In the genomic region with DNA sequence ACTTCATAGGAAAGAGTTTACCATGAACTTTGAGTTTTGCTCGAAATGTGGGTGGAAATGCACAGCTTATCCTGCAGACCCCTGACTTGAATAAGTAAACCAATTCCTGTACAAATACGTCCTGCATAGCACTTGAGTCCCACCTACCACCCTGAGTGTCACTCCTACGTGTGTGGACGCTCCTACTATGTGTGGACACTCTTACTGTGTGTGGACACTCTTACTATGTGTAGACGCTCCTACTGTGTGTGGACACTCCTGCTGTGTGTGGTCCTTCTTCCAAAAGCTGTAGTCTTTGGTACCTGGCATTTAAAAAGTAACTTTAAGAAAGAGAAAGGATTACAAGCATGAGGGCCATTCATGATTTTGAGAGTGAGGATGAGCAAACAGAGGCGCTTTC, we compare ENCODE assay signal across 20 mouse cellular contexts.
A peak's percentile ranks its signal among the peaks of the same experiment; 100 is the strongest.
DNase-seq lines count a peak whose midpoint lies in the region; ATAC-seq and TF ChIP-seq lines count a peak whose summit lies in the region.
"Had no signal": no experiment of that assay in that cellular context is flagged by ENCODE, and none has a peak within 500 bp of the region (broad histone marks: within the 10 kb centered on the region; RNA-seq: fewer than 3 reads in every experiment).

No protein-coding gene starts in this region.

- no peaks in the 10 kb centered on the region for H3K4me1 ChIP-seq in megakaryocyte, embryonic 14.5 days
- H3K4me1 ChIP-seq in neural tube, embryonic 13.5 days (replicated peaks), result peaks cover 32% of the 10 kb centered on the region
- H3K4me1 ChIP-seq: embryonic facial prominence, embryonic 10.5 days; embryonic facial prominence, embryonic 12.5 days had no signal

- peaks cover 50% of the 10 kb centered on the region for H3K9me3 ChIP-seq in megakaryocyte, embryonic 14.5 days
- no peaks in the 10 kb centered on the region for H3K9me3 ChIP-seq in neural tube, embryonic 13.5 days
- H3K9me3 ChIP-seq: embryonic facial prominence, embryonic 10.5 days; embryonic facial prominence, embryonic 12.5 days; forebrain, embryonic 13.5 days; forebrain, embryonic 15.5 days had no signal

- no peak for DNase-seq in left cerebral cortex, adult 2 months (ENCODE audit: extremely low spot score in 1 of 2, low spot score in 2 of 2)
- no peak for DNase-seq in left cerebral cortex, postnatal 25 days (ENCODE audit: low spot score in 2 of 2)
- DNase-seq in neural tube, embryonic 10.5 days (ENCODE audit: extremely low spot score, low spot score), result no peak
- DNase-seq: adrenal gland, adult 8-10 months; B cell, adult 2 months; cerebellum, adult 11-12 months; cerebellum, adult 2 months; cerebellum, adult 9-10 months had no signal

- WGBS in neural tube, embryonic 13.5 days, result 90% methylated on average over 6 of the region's 6 CpGs

- no peak overlapping the region for H3K9ac ChIP-seq in neural tube, embryonic 13.5 days
- H3K9ac ChIP-seq: embryonic facial prominence, embryonic 12.5 days; forebrain, embryonic 13.5 days; forebrain, embryonic 15.5 days had no signal

- no peaks in the 10 kb centered on the region for H3K27me3 ChIP-seq in megakaryocyte, embryonic 14.5 days (replicated peaks)
- H3K27me3 ChIP-seq in neural tube, embryonic 13.5 days, result no peaks in the 10 kb centered on the region
- H3K27me3 ChIP-seq: CH12.LX; embryonic facial prominence, embryonic 12.5 days; forebrain, embryonic 13.5 days; forebrain, embryonic 15.5 days; Patski had no signal

- no peak overlapping the region for H3K4me3 ChIP-seq in left cerebral cortex, adult 2 months
- peak overlapping the region; percentile 4 for H3K4me3 ChIP-seq in megakaryocyte, embryonic 14.5 days (replicated peaks)
- no peak overlapping the region for H3K4me3 ChIP-seq in neural tube, embryonic 13.5 days
- H3K4me3 ChIP-seq: embryonic facial prominence, embryonic 10.5 days; embryonic facial prominence, embryonic 12.5 days; forebrain, embryonic 13.5 days; forebrain, embryonic 15.5 days had no signal

- no peak for ATAC-seq in megakaryocyte, adult 5-6 weeks (ENCODE audit: poor library complexity, severe bottlenecking)
- peak; percentile 67 for ATAC-seq in neural tube, embryonic 13.5 days (ENCODE audit: low read depth)
- ATAC-seq: activated CD4-positive, CD25-positive, alpha-beta regulatory T cell, adult 4 months; CD4-positive, CD25-positive, alpha-beta regulatory T cell, adult 4 months; Patski had no signal

- no peak overlapping the region for H3K4me2 ChIP-seq in neural tube, embryonic 13.5 days
- H3K4me2 ChIP-seq: embryonic facial prominence, embryonic 12.5 days; forebrain, embryonic 13.5 days; forebrain, embryonic 15.5 days had no signal

- no peak for TF ChIP-seq CTCF in left cerebral cortex, adult 2 months (IDR thresholded peaks at IDR 0.05)

- peak overlapping the region; percentile 58; the same call in 1 of the 2 replicates for H3K27ac ChIP-seq in left cerebral cortex, adult 2 months
- peak overlapping the region; percentile 74; the same call in 1 of the 2 replicates for H3K27ac ChIP-seq in neural tube, embryonic 13.5 days (replicated peaks)
- H3K27ac ChIP-seq: embryonic facial prominence, embryonic 10.5 days; embryonic facial prominence, embryonic 12.5 days; forebrain, embryonic 13.5 days had no signal

- no peaks in the 10 kb centered on the region for H3K36me3 ChIP-seq in megakaryocyte, embryonic 14.5 days (replicated peaks; ENCODE audit: low read length)
- no peaks in the 10 kb centered on the region for H3K36me3 ChIP-seq in neural tube, embryonic 13.5 days
- H3K36me3 ChIP-seq: embryonic facial prominence, embryonic 10.5 days; embryonic facial prominence, embryonic 12.5 days; forebrain, embryonic 15.5 days; G1E had no signal

- intact Hi-C loops in left cerebral cortex, adult 2 months (cut with DNase I), result loop anchor here (5.0 kb wide), 1 partner anchor 170 kb away; the partner anchor contains the start of gene Tgds
- intact Hi-C loops in left cerebral cortex, postnatal 25 days (cut with DNase I), result no loop called here
